Mouse (Mus musculus): ENCODE data around the gene Babam1.
A peak's percentile ranks its signal among the peaks of the same experiment; 100 is the strongest.

The Babam1 gene

DNA sequence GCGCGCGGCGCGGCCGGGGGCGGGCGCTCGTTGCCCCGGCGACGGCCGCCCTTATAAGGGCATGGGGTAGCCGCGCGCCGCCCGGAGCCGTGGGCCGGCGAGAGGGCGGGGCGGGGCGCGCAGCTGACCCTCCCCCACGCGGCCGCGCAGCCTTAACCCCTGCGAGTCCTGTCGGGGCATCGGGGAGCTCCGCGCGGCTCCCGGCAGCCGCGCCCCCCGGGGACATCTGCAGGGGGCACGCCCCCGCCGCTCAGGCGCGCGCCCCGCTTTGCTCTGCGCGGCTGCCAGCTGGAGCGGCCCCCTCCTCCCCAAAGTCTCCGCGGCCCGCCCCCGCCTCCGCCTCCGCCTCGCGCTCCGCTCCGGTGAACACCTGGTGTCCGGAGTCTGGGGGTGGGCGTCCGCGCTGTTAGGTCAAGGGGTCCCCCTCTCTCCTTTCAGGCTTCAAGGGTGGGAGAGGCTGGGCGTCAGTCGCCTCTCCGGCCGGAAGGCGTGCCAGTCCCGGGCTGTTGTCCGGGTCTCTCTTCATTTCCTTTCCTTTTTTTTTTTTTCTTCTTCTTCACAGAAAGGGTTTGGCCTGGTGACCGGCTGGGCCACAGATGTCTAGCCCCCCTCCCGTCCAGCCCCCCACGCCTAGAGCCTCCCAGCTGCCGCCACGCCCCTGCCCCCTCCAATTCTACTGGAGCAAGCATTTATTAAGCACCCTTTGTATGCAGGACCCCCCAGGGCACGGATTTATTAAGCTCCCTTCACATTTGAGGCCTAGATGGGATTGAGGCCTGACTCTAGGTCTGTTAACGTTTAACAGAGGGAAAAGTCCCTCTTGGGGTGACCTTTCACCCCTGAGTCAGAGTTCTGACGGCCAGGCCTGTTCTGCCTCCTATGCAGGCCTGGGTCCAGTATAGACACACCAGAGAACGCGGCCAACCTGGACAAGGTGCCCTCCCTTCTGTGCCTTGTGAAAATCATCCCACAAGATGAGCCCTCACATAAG, 14.4 kb upstream of the Babam1 start:
- DNase-seq: peak; percentile 90

DNA sequence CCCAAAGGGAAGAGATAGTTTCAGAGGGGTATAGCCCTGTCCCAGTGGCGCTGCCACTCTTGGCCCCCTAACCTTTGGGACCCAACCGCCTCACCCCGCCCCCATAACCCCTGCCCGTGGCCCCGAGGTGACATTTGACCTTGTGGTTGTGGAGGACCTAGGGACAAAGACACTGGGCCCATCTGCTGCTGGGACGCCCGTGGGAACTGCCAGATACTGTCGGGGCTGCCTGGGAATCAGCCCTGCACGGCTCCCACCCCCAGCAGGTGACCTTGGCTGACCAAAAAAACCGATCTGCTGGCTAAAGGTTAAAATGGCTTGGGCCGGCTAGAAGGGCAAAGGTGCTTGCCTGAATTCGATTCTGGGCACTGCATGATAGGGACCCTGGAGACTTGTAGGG, 13.3 kb upstream of the Babam1 start:
- peak; percentile 54 for DNase-seq

DNA sequence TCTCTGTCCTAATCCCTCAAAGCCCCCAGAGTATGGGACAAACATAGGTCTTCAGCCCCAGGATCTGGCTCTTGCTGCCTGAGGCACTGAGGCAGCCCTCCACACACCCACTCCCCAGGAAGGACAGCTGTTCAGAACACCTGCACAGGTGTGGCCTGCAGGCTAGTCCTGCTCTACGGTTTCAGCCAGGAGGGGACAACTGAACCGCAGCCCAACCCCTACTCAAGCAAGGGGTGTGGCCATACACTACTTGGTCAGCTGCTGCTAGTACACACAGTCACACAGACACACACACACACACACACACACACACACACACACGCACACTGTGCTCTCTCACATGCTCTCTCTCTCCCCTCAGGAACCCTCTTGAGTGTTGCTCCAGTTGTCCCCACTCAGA, 12.8 kb upstream of the Babam1 start:
- DNase-seq: no peak

DNA sequence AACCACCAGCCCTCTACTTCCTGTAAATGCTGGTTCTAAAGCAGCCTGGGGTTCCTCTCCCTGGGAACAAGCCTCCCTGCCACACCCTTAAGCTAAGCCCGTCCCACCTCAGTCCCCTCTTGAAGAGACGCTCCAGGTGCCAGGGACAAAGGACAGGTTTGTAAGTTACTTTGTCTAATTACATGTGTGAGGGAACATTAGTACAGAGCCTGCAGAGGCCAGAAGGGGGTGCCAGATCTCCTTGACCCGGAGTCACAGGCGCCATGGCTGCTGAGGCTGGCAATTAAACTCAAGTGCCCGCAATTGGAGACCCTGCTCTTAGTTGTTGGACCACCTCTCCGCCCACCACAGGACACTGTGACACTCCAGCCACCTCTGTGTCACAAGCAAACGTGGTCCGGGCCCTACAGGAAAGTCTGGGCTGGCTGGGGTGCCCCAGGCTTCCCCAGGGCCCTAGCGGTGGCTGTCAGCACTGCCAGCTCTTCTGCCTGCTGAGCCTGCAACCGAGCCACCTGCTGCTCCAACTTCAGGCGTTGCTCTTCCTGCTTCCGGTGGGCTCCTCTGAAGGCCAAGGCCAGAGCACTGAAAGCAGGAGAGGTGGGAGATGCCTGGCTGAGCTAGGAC, 11.3 kb upstream of the Babam1 start:
- no peak for DNase-seq

DNA sequence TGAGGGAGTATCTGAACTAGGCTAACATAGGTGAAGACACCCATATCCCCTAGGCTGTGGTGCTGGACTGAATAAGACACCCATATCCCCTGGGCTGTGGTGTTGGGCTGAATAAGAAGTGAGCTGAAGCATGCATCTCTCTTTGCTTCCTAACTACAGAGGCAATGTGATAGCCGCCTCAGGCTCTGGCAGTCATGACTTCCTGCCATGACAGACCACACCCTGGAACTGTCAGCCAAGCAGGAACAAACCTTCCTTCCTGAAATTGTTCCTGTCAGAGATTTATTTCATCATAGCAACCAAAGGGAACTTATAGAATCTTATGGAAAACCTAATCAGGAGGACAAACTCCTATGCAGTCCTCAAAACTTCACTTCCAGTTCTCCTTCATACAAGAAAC, 8.4 kb upstream of the Babam1 start:
- no peak for DNase-seq

DNA sequence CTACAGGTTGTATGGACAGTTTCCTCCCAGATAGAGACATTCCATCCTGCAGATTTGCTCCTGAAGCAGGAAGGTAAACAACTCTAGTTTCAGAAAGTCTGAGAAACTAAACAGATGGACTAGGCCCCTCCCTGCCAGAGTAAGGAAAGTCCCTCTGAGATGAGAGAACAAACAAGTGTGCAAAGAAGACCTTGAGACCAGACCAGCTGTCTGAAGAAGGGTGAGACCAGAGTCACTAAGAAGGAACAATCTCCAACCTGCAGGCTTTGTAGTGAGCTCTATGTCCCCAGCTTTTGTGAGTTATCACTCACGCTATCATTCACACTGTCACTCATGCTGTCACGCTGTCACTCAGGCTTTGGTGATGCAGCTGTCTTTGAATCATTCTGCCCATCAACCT, 5.0 kb upstream of the Babam1 start:
- no peak for DNase-seq

DNA sequence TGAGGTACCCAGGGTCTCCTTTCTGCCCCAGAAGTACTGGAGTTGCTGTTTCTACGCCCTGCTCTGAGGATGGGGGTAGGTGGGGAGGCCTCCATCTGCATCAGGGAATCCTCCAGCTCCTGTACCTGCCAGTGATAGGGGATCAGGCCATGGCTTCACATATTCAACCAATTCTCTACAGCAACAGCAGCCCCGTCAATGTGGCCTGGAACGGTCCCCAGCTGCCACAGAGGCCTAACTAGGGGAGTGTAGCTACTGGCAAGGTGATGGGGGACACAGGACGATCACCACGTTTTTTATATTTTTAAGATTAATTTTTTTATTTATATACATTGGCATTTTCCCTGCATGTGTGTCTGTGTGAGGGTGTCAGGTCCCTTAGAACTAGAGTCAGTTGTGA, 4.3 kb upstream of the Babam1 start:
- DNase-seq: no peak

DNA sequence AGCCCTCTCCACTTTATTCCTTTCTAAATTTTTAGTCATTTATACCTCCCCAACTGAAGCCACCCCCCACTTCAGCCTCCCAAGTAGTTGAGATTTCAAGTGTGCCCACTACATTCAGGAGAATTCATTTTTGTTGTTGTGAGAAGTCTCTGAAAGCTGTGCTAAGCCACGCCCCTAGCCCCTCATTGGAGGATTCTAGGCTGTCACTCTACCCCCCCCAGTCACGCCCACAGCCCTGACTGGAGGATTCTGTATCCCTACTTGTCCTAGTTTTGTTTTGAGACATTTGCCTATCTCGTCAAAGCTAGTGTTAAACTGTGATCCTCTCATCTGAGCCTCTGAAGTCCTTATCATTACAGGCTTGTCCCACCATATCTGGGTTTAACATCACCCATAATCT, 3.8 kb upstream of the Babam1 start:
- no peak for DNase-seq

DNA sequence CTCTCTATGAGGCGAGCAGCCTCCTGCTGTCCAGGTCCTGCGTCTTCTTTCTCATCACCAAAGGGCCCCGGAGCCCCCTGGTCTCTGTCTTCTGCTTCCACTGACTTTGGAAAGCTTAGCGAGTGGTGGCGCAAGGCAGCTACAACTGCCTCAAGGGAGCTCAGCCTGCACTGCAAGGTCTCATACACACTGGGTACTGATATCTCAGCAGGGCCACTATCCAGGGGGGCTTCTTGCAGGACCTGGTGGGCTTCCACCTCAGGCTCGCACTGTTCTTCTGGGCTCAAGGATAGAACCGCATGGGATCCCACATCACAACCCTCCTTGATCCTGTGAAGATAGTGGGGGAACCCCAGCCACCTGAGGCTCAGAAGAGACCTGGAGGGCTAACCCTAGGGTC, 2.2 kb upstream of the Babam1 start:
- DNase-seq: no peak

DNA sequence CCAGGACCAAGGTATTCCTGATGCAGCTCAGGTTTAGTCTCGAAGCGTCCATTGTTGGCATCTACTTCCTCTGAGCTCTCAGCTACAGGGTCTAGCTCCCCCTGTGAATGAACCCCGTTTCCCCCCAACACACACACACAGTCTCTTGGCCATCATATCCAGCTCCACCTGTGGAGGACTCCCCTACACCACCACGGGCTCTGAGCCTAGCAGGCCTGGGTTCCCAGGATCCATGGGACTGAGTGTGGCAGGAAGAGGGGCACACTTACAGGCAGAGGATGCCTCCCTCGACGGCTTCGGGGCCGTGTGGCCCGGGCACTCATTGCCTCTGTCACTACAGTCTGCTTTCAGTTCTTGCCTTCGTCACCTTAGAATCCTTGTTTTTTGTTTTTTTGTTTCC, 1.6 kb upstream of the Babam1 start:
- no peak for DNase-seq

DNA sequence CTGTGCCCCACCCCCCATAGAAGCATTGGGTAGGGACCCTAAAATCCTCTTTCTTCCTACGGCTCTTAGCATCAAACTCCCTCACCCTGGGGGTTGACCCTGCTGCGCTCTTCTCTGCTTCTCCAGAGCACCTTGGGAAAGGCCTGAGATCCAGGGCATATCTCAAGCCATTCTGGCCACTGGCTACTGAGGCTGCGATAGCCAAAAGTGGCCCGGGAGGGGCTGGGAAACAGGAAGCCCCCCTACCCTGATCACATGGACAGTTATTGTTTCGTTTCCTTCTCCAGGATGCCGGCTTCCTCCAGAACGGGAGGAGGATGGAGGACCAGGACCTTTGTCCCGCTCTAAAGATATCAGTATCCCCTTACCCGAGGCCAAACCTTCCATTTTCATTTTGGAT, 1.0 kb upstream of the Babam1 start, which contains the start of gene Ushbp1:
Gene Ushbp1, minus strand, starts transcription at position 174 of the 400 bp plus-strand sequence.
- DNase-seq: peak; percentile 52

DNA sequence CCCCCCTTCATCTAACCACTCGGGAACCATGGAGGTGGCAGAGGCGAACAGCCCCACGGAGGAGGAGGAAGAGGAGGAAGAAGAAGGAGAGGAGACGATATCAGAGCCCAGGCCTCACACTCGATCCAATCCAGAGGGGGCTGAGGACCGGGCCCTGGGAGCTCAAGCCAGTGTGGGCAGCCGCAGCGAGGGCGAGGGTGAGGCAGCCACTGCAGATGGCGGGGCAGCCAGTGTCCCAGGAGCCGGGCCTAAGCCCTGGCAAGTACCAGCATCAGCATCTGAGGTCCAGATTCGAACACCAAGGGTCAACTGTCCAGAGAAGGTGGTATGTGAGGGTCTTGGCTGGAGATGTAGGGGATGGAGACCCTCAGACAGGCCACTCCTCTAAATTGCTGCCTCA, 1.0 kb downstream of the Babam1 start:
- DNase-seq: no peak

DNA sequence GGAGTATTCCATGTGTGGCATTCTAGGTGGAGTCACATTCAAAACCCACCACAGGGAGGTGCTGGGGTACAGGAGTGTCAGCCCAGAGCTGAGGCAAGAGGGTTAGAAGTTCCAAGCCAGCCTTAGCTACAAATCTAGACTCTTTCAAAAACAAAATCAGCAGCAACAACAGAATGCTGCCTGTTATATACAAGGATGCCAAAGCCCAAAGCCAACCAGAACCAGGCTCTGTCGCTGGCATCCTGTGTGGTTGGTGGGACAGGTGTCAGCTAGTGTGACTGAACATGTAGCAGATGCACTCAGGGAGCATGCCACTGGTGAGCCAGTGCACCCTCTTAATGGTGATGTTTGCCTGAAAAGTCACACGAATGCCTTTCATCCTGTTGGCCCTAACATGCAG, 4.2 kb downstream of the Babam1 start:
- no peak for DNase-seq

DNA sequence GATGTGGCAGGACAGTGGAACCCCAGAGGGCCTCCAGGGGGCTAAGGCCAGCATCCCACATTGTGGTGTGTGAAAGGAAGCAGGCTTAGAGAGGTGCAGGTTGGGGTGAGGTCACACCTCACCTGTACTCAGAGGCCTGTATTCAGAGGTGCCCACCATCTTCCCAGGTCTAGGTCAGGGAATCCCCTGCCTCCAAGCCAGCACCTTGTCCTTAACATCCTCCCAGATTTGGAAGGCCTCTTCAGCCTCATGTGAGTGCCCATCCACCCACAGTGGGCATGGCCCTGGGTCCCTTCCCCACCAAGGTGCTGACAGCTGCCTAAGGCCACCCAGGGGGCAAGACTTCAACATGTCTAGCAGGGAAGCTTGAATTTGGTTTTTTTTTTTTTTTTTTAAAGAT, 4.8 kb downstream of the Babam1 start:
- no peak for DNase-seq

DNA sequence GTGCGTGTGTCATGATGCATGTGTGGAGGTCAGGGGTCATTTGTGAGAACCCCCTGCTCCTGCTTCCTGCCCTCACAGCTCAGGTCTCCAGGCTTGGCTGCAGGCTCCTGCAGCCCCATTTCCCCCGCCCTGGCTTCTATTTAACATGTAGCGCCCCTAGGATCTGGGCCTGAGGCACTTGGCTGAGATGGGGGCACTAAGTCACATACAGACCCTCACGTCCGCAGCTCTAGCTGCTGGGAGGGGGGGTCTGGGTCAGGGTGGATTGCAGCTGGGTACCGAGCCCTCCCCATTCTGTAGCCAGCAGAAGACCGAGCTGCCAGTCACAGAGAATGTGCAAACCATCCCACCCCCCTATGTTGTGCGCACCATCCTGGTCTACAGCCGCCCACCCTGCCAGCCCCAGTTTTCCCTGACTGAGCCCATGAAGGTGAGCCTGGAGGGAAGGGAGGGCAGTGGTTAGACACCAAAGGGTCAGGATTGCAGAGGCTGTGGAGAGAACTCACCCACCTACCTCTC, 5.8 kb downstream of the Babam1 start:
- DNase-seq: no peak

DNA sequence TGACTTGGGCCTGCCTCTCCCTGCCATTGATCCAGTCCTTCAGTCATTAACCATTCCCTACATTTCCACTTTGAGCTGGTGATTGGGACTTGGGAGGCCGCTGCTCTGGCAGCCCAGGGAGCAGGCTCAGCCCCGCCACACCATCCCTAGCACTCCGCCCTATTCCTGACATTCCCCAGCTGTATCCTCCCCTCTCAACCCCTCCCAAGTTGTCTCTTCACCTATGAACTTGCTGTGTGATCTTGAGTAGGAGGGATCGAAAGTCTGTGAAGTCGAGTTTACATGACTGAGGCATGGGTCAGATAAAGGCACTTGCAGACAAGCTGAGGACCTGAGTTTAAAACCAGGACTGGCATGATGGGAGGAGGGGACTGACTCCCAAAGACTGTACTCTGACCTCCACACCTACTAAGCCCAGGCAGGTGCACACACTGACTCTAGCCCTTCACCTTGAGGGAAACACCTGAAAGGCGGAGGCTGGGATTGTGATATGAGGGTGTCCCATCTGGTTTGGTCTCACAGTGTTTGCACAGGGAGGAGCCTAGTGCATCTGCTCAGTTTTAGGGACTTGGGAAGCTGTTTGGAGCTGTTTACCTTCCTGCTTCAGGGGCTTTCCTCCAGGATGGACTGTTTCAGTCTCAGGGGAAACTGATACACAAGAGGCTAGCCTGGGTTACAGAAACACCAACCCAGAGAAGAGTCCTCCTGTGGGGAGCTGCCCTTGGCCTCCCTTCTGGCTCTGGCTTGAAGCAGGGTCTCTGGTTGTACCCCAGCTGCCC, 6.6 kb downstream of the Babam1 start:
- DNase-seq: no peak

DNA sequence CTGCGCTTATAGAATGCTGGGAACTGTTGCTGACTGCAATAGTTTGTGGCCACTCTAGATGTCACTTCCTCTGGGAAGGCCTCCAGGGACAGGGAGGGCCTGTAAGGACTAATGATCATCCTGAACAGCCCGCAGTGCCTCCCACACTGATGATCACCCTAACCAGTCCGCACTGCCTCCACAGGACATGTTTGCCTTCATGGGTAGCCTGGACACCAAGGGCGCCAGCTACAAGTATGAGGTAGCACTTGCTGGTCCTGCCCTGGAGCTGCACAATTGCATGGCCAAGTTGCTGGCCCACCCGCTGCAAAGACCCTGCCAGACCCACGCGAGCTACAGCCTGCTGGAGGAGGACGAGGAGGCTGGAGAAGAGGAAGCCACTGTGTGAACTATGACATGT, 7.3 kb downstream of the Babam1 start:
- DNase-seq: no peak

DNA sequence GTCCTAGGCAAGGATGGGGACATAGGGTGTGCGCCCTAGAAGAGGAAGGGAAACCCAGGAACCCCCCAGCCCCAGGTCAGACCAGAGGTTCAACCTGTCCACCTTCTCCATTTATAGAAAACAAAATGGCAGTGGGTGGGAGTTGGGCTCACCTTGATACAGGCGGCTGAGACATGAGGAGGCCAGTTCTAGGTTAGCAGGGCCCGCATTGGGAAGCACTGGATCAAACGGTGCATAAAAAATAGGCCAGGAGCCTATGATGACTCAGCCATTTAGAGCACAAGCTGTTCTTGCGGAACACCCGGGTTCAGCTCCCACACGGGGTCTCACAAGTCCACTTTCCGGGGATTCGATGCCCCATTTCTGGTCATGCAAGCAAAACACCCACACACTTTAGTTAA, 8.3 kb downstream of the Babam1 start:
- DNase-seq: peak; percentile 51

DNA sequence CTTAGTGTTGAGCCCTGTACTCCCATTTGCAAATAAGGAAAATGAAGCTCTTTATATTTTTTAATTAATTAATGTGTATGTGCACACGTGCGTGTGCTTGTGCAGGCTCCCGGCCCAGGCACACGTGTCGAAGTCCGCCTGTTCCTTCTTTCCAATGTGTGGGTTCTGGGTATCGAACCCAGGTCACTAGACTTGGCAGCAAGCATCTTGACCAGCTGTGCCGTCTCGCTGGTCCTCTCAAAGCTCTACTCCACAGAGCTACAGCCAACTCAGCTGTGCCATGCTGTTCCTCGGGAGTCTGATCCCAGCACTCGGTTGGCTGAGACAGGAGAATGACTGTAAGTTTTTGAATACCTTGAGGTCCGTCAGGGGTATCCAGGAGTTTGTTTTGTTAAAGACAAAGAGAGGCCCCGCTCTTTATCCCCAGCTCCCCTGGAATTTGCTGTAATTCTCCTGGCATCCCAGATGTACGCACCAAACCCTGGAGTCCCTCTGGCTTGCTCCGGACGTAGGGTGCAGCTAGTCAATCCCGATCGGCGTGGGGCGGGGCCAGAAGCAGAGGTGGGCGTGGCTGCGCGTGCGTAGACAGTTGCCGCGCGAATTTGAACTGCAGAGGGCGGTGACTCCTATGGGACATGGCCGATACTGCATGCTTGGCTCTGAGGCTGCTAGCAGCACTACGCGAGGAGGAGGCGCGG, 8.9 kb downstream of the Babam1 start, which contains the start of gene Ankle1:
Gene Ankle1, plus strand, starts transcription at position 610 of the 698 bp plus-strand sequence.
- peak; percentile 98 for DNase-seq

DNA sequence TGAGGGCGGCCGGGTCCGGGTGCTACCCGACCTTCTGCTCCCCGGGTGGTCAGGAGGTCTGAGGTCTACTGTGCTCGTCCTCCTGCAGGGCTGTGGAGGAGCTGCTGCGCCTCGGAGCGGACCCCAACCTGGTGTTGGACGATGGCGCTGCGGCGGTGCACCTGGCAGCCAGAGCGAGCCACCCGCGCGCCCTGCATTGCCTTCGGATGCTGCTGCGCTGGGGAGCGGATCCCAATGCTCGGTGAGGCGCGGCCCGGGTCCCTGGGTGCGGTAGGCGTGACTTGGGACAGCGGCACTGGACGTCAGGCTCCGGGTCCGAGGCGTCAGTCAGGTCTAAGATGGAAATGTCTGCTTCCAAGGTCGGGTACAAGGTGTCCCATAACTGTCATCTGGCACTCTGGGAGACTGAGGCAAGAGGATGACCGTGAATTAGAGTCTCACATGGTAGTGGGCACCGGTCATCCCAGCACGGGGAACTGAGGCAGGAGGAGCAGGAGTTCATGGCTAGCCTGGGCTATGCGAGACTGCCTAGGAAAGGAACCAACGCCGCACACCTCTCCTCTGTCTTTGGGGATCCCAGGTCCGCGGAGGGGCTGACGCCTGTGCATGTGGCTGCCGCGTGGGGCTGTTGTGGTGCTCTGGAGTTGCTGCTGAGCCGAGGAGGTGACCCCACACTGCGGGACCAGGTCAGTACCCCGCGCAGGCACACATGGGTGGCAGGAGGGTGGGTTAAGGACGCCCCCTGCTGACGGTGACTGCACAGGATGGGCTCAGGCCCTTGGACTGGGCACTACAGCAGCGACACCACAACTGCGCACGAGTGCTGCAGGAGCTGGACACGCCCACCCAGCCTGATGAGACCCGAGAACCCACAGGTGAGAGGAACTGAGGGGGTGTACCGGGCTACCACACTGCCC, 9.7 kb downstream of the Babam1 start:
- peak; percentile 78 for DNase-seq

DNA sequence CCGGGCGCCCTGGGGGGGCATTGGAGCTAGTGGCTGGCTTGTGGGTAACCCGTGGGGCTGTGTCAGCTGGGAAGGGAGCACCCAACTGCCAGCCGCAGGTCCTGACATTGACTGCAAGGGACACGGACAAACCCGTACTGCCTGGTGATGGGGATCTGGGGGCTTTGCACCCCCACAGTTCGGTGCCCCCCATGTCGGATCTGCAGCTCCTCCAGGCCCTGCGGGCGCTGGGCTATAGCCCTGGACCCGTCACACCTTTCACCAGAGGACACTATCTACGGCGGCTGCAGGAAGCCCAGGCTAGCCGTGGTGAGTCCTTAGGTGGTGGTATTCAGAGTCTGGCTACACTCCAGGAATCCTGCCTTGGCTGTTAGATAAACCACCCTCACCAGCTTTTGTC, 10.8 kb downstream of the Babam1 start:
- DNase-seq: no peak
